Mouse (Mus musculus) right cerebral cortex, postnatal 10 days (tissue): ENCODE measurements around the gene Cacnb1.

Source experiments
- DNase-seq, 2 experiments: peaks; one replicate each; pipeline ENCODE4 v3.0.0; 2021; ENCODE audit warnings: low spot score in 2 of 2

Gene Cacnb1

GRCm38 (mm10) chr11:97955146-97955902 is 67.5 kb downstream of the Cacnb1 start:
- no peak for DNase-seq

- no peak for DNase-seq
Measured at GRCm38 (mm10) chr11:97954469-97955141, 68.2 kb downstream of the Cacnb1 start.

- DNase-seq, result no peak
Measured at GRCm38 (mm10) chr11:97953939-97954275, 68.9 kb downstream of the Cacnb1 start.

GRCm38 (mm10) chr11:97953179-97953938 is 69.5 kb downstream of the Cacnb1 start:
- no peak for DNase-seq

- no peak for DNase-seq
Measured at GRCm38 (mm10) chr11:97952367-97953006, 70.3 kb downstream of the Cacnb1 start.
